Mouse (Mus musculus): Measurements from ENCODE around the gene Ccdc117.
"Not testable (repeated sequence)": the region's sequence is repeated elsewhere in the genome, so short reads cannot be mapped to it uniquely, and the experiment has no call there.

The Ccdc117 gene

DNA sequence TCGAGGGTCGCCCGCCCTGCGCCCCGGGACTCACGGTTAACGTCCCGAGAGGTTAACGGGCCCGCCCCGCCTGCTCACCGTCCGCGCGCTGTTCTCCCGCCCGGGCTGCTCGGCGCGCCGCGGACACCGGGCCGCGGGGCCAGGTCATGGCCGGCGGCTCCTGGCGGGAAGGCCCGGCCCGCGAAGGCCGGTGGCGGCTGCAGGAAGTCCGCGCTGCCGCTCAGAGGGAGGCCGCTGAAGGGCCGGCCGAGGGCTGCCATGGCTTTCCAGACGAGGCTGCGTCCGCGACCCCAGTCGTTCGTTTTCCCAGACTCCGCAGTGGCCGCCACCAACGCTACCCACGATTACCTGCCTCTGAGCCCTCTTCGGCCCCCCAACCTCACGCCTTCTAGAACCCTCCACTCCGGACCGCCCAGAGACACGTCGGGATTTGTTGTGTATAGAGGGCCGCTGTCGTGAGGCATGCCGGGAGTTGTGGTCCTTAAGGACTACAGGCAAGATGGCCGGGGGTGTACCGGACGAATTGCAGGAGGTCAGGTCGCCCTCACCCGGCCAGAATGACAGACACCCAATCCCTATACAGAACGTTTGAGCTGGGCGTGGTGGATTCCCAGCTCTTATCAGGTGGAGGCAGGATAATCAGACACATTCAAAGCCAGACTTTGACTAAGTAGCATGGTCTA lies at the start of gene Ccdc117:
TSS of gene Ccdc117 (minus strand) at position 389 of the 683 bp plus-strand sequence.
- peak; percentile 92 for DNase-seq (ENCODE audit: low spot score)

DNA sequence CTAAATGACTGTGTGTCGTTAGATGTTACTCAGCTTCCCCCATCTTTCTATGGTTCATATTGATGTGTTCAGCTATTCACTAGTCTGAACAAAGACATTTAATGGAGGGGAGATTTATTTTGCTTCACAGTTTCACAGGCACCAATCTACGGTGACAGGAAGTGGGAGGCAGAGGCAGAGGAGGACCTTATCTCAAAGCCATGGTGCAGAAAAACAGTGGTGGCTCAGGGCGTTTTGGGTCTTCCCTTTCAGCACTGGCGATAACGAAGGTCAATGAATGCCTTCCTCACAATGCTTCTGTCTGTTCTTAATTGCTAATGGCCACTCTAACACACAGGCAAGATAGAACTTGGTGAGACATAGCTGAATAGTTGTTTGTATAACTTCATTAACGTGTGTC lies 33.1 kb upstream of the Ccdc117 start:
- no peak for DNase-seq (ENCODE audit: low spot score)

DNA sequence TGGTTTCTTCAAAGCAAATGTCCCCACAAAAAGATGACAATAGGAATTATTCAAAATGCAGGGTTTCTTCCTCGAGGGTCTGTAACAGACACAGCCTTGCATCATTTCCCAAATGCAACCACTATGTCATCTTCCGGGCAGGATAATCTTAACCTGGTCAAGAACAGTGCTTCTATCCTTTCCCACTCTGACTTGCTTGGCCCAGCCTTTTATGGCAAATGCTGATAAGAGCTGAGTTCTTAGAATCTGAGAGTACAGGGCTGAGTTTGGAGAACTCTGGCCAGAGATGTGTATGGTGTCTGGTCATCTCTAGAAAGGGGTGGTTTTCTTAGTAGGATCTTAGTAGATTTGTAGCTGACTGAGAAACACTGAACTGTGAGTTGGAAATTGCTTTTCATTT lies 31.8 kb upstream of the Ccdc117 start:
- no peak for DNase-seq (ENCODE audit: low spot score)

DNA sequence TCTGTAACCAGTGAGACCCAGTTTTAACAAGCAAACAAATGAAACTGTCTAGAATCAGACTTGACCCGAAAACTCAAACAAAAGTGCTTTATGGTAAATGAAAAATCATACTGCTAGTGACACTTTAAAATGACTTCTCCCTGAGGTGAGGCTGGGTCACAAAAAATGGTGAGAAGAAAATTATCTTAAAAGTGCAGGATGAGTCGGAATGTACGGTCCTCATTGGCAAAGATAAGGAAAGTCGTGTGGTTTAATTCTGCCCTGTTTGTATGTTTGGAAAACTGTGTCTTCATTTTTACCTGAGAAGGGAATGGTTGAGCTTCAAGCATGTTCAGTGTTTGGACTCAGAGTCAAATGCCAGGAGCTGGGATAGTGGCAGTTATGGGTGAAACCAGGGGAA lies 29.9 kb upstream of the Ccdc117 start:
- DNase-seq (ENCODE audit: low spot score), result no peak

DNA sequence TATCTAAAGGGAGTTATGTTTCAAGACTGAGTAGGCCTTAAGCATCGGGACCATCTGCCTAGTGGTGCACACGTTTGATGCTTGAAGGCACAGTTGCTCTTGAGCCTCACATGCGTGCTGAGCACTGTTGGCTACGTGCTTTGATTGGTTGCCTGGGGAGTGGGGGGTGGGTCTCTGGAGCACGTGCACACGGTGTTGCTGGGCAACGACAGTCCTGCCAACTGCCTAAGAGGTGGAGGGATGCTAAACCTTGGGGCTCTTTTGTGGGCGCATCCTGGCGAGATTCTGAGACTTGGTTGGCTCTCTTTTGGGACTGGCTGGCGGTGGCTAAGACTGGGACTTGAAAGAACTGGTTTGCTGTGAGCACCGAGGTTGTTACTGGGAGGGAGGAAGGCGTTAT lies 27.5 kb upstream of the Ccdc117 start, which contains the start of gene Ankrd36:
TSS of gene Ankrd36 (plus strand) at position 211 of the 400 bp plus-strand sequence.
- no peak for DNase-seq (ENCODE audit: low spot score)

DNA sequence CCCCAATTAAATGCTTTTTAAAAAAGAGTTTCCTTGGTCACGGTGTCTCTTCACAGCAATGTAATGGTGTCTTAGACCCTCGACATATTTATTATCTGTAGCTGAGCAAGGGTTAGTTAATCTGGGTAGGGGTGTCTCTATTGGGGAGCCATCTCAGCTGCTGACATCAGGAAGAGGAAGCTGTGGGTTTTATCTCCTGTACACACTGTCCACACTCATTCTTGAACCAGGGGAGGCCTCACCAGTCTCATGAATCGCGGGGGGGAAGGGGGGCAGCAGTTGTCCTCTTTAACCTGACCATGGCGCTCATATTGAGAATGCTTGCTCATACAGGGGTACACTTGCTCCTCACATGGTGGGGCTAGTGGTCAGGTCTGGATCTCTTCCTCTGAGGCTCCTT lies 26.1 kb upstream of the Ccdc117 start:
- DNase-seq (ENCODE audit: low spot score), result no peak

DNA sequence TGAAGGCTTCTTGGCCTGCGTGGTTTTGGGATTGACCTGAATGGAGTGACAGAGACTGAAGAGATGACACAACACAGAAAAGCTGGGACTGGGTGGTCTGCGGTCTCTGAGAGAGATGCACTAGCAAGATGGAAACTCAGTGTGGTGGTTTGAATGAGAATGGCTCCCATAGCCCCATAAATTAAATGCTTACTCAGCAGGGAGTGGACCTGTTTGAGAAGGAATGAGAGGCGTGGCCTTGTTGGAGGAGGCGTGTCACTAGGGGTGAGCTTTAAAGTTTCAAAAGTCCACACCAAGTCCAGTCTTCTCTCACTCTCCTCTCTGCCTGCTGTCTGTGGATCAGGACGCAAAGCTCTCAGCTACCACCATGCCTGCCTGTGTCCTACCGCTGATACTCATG lies 25.7 kb upstream of the Ccdc117 start:
- DNase-seq (ENCODE audit: low spot score), result no peak

DNA sequence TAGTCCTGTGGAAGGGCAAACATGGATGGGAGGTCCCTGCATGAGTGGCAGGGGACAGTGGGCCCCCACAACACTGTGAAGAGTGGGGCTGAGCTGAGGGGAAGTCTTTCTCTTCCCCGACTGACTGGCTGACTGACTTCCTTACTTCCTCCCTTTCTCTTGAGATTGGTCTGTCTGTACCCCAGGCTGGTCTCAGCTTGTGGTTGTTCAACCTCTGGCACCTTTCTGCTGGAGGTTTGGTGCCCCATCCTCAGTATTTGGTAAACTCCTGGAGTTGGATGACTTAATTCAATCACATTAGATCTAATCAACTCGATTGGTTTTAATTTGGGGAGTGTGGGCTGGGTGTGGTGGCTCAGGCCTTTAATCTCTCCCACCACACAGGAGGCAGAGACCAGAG lies 24.5 kb upstream of the Ccdc117 start:
- DNase-seq (ENCODE audit: low spot score), result no peak

DNA sequence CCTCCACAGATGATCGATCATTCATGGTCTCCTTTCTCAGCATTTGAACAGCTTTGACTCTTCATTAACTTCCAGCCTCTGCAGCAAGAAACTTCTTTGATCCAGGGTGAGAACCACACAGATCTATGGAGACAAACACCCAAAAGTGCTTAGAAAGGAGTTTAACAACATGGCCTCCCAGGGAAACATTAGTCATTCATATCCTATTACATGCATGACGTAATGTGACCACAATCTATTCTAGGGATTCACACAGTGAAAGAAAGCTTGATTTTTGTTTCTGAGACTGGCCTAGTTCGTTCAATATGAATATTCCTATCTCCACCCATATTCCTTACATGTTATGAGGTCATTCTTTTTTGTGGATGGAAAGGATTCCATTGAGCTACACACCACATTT lies 23.6 kb upstream of the Ccdc117 start:
- no peak for DNase-seq (ENCODE audit: low spot score)

DNA sequence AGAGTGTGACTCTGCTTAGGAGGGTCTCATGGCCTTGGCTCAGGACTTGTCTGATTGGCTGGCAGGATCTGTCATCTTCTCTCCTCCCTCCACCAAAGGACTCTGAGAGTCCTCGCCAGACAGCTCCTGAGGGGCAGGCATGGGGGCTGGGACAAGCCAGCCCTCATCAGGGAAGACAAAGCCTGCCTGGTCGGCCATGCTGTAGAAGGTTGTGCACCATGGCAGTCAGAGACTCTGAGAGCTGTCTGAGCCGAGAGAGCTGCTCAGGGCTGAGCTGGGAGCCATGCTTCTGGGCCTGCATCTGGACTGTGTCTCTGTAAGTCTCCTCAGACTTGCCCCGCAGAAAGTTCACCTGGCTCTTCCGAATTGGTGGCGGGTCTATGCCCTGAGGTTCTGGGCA lies 21.9 kb upstream of the Ccdc117 start:
- DNase-seq (ENCODE audit: low spot score), result no peak

DNA sequence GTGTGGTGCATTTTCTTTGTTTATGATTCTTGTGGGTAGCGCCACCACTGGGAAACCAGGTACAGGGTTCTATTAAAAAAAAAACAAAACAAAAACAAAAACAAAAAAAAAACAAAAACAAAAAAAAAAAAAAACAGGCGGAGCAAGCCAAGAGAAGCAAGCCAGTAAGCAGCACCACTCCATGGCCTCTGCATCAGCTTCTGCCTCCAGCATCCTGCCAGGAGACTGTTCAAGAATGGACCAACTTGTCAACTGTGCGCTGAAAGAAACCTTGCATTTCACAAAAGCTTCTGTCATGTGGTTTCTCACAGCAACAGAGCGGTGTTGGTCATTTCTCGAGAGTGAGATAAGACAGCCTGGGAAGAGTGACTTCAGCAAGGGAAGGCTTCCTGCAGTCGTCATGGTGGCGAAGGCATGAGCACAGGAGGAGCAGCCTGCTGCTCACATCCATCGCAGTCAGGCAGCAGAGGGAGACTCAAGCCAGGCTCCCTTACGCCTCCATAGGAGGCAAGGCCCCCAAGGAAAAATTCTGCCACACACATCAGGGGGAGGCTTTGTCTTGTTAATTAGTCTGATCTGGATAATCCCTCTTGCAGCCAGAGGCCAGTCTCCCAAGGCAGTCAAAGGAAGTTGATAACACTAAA lies 20.8 kb upstream of the Ccdc117 start:
- DNase-seq (ENCODE audit: low spot score), result no peak

DNA sequence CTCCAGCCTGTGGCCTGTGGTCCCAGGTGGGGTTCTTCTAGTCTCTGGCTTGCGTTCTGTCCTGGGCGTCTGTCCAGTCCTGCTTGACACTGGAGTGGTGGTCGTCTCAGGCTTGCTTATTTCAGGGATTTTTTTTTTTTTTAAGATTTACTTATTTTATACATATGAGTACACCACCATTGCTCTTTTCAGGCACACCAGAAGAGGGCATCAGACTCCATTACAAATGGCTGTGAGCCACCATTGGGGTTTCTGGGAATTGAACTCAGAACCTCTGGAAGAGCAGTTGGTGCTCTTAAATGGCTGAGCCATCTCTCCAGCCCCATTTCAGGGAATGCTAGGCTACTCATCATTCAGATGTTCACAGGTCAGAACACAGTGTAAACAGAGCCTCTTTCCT lies 18.3 kb upstream of the Ccdc117 start:
- DNase-seq (ENCODE audit: low spot score), result no peak

DNA sequence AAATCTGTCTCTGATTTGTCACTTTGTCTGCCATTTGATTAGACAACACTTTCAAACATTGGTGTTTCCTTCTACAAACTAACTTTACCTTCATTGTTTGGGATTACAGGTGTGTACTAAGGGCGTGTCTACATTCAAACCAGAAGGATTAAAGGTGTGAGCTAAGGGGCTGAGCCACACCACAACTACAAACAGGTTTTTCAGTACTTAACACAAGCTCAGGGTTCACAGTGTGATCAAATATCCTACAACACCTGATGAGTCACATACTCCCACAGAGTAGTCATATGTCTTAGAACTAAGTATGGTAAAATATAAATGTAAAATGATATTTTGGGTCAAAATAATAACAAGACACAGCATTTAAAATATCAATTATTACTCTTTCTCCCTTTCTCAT lies 9.9 kb upstream of the Ccdc117 start:
- no peak for DNase-seq (ENCODE audit: low spot score)

DNA sequence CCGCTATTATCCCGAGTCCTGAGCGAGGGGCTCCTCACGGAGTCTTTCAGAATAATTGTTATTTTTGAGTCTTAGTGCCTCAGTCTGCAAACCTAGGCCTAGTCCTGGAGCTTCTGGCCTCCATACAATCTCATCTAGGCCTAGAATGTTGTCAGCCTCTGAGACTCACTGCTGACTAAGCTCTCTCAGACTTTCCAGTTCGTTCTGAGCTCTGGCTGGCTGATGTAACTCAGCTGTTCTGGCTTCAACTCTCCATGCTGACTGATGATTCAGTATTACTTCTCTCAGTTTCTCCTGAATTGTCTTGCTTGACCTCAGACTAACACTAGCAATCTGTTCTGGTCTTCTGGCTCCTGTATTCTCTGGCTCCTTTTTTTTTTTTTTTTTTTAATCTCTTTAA lies 9.4 kb upstream of the Ccdc117 start:
- no peak for DNase-seq (ENCODE audit: low spot score)

DNA sequence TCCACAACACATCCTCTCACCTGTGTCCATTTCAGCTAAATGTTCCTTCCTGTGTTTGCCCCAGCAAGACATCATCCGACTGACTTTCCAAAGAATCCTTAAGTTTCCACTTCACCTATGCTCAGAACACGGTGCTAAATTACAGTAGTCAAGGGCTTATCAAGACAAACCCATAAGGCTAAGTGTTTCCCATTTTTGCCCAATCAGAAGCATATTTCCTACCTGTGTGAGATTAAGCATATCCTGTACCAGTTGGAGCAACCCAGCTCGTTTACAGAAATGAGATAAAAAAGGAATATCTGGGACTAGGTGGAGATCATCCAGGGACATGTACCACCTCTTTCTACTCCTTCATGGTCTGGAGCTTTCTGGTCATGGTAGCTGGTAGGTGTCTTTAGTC lies 4.7 kb upstream of the Ccdc117 start:
- no peak for DNase-seq (ENCODE audit: low spot score)

DNA sequence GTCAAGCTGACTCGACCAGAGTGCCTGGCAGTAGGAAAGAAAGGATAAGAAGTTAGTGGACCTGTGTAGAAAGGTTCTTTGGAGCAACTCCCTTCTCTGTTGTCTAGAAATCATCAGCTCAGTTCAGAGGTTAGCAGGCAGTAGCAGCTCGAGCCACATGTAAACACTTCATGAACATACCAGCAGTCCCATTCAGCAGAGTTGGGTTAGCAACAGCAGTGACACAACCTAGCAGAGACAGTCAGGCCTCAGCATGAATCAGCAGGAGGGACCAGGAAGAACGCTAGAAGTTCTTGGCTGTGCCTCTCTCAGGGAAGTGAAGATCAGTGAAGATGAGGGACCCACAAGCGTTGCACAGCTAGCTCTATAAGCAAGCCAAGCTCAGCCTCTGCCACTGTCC lies 3.5 kb upstream of the Ccdc117 start:
- no peak for DNase-seq (ENCODE audit: low spot score)

DNA sequence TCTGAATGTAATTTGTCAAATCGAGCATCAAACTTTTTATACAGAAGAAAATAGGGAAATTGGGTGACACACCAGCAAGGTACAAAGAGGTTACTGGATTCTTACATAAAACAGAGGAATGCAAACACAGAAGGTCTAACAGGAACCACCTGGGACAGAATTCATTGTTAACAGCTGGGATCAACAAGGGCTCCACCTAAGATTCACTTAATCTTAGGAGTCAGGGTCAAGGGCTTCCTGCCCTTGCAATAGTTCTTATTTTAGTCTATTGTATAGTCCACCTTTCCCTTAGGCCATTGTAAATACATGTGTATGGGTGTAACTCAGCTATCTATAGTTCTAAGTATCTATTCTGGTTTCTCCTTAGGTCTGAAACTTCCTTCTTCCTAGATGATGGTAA lies 2.7 kb upstream of the Ccdc117 start:
- DNase-seq (ENCODE audit: low spot score), result not testable (repeated sequence)

DNA sequence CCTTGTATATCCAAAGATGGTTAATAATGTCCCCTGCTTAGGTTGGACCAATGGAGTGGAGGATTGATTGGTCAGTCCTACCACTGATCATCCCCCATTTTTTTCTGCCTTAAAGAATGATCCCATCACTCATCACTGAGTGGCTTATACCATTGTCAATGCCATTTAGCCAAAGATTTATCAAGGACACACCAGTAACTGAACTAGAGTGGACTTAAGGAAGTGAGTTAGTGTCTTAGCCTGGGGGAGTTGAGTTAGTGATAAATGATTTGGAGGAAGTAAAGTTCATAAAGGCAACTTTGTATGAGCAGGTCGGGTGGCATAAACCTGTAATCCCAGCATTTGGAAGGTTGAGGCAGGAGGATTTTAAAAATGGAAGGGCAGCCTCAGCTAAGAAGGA lies 1.3 kb upstream of the Ccdc117 start:
- no peak for DNase-seq (ENCODE audit: low spot score)

DNA sequence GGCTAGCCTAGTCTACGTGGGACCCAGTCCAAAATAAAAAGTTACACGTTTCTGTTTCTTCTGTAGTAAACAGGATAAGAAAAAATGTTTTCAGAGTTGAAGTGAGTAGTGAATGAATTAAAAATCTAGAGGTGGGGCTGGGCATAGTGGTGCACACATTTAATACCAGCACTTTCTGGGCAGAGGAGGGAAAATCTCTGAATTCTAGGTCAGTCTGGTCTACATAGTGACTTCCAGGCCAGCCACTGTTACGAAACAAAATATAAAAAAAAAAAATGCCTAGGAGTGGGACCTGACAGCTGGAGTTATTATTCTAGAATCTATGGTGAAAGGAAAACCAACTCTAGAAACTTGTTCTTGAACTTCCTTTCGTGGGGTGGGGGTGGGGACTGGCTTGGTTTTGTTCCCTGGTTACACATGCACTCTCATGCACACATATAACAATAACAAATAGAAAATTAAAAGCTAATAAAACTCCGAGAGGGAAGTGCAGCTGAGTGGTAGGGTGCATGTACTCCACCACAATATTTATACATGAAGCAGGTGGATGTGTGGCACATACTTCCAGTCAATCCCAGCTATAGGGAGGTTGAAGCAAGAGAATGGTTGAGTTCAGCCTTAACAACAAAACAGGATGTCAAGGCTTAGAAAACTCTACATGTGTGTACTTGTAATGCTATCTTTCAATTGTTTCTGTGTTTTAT lies 647 bp upstream of the Ccdc117 start:
- no peak for DNase-seq (ENCODE audit: low spot score)

DNA sequence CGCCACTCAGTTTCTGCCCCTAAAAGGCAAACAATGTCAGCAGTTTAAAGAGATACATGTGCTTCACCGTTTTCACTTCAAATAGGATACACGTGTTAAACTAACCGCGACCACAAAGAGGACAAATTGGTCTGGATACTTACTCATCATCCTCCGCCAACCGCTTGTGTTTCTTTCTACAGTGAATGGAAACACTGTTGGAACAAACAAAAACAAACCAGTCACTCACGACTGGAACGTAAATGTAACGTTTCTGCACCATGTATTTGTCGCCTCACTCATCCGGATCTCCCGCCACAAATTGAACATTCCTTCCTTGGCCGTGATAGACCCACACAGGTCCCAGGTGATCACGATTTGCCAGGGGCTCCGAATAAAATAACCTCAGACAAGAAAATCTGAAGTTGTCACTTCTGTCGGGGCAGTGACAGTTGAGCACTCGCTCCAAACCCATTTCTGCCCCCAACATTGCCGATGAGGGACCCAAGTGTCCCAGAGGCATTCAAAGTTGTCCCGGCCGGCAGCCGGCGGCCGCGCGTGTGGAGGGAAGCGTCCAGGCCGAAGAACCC lies 673 bp downstream of the Ccdc117 start:
- no peak for DNase-seq (ENCODE audit: low spot score)

DNA sequence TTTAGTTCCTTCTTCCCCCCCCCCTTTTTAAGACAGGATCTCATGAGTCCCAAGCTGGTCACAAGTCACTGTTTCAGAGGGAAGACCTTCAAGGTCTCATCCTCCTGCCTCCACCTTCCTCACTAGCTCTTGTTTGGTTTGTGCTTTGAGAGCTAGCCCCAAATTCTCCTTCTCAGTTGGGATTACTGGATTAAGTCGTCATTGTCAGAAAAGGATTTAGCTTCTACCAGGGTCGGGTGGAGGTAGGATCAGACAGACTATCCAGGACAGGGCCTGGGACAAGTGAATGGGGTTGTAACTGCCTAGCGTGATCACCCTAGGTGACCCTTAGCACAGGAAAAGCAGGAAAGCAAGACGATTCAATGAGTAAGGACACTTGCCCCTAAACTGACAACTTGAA lies 1.7 kb downstream of the Ccdc117 start:
- DNase-seq (ENCODE audit: low spot score), result no peak

DNA sequence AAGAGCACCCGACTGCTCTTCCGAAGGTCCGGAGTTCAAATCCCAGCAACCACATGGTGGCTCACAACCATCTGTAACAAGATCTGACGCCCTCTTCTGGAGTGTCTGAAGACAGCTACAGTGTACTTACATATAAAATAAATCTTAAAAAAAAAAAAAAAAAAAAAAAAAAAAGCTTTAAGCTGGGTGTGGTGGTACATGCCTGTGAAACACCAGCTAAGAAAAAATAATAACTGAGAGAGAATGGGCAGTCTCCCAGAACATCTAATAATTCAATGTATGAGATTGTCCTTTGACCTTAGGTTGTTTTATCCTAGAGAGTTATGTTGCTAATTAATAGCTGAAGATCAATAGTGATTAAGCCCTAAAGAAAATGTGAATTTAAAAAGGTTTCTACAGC lies 4.5 kb downstream of the Ccdc117 start:
- not testable (repeated sequence) for DNase-seq (ENCODE audit: low spot score)

DNA sequence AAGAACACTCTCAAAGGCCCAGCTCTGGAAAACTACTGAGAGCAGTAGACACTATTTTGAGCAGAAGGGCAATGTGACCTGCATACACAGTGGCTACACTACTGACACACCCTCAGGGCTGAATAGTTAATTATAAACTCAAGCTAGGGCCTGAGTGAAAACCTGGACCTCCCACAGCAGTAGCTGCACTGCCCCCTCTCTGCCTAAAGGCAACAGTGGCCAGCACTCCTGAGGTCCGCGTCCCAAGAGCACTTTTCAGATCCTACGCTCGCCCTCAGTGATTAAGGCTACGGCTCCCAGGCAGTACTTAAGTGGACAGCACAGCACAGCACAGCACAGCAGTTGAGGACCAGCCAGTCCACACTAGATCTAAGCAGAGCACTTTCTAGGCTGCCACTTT lies 8.9 kb downstream of the Ccdc117 start:
- DNase-seq (ENCODE audit: low spot score), result no peak
